Mouse (Mus musculus): ENCODE results near the gene Haus5. TPM values are rescaled to one million over a fixed set of nuclear protein-coding genes. Genes with fewer than 3 reads are reported as not detected.

The Haus5 gene
- polyA plus RNA-seq, 1 experiment from 2014 or later = 52.4 TPM

GRCm38 (mm10) chr7:30614454-30614853, 50.3 kb downstream of the Haus5 start:
- H3K27me3 ChIP-seq (ENCODE audit: control insufficient read depth, insufficient read depth, low read length) = no peaks in the 10 kb centered on the region
- 78% methylated on average over 2 of the region's 2 CpGs for WGBS
- H3K4me3 ChIP-seq (ENCODE audit: low read depth, low read length) = no peak overlapping the region
- DNase-seq (ENCODE audit: low spot score, missing footprints) (no peak), ATAC-seq (ENCODE audit: low FRiP score) (no peak)
- no peak overlapping the region for H3K27ac ChIP-seq (ENCODE audit: low read depth, low read length)
- no peaks in the 10 kb centered on the region for H3K9me3 ChIP-seq (ENCODE audit: control insufficient read depth, low read length)
- H3K4me2 ChIP-seq = no peak overlapping the region
- H3K9ac ChIP-seq (ENCODE audit: low read length) = no peak overlapping the region
- H3K36me3 ChIP-seq (ENCODE audit: control insufficient read depth, insufficient read depth, low read length) = peaks cover 7% of the 10 kb centered on the region; the same call in 1 of the 2 replicates
- H3K4me1 ChIP-seq (ENCODE audit: control insufficient read depth, insufficient read depth, low read length) = no peaks in the 10 kb centered on the region

- H3K36me3 ChIP-seq (ENCODE audit: control insufficient read depth, insufficient read depth, low read length) = peaks cover 7% of the 10 kb centered on the region; the same call in 1 of the 2 replicates
- peak; percentile 42; the same call in 1 of the 2 replicates for ATAC-seq (ENCODE audit: low FRiP score)
- no peaks in the 10 kb centered on the region for H3K27me3 ChIP-seq (ENCODE audit: control insufficient read depth, insufficient read depth, low read length)
- peak; percentile 93 for DNase-seq (ENCODE audit: low spot score, missing footprints)
- no peak overlapping the region for H3K27ac ChIP-seq (ENCODE audit: low read depth, low read length)
- WGBS = 24% methylated on average over 14 of the region's 14 CpGs
- no peak overlapping the region for H3K4me2 ChIP-seq
- H3K9me3 ChIP-seq (ENCODE audit: control insufficient read depth, low read length) = no peaks in the 10 kb centered on the region
- no peak overlapping the region for H3K4me3 ChIP-seq (ENCODE audit: low read depth, low read length)
- no peak overlapping the region for H3K9ac ChIP-seq (ENCODE audit: low read length)
- no peaks in the 10 kb centered on the region for H3K4me1 ChIP-seq (ENCODE audit: control insufficient read depth, insufficient read depth, low read length)
Measured at GRCm38 (mm10) chr7:30613529-30614112, 51.2 kb downstream of the Haus5 start.

- Histone ChIP-seq H3K4me2 (no peak within 1 kb of the TSS), H3K4me1 (ENCODE audit: control insufficient read depth, insufficient read depth, low read length) (no peaks in the 10 kb centered on the region), H3K9me3 (ENCODE audit: control insufficient read depth, low read length) (no peaks in the 10 kb centered on the region), H3K9ac (ENCODE audit: low read length) (no peak within 1 kb of the TSS), H3K27me3 (ENCODE audit: control insufficient read depth, insufficient read depth, low read length) (no peaks in the 10 kb centered on the region), H3K36me3 (ENCODE audit: control insufficient read depth, insufficient read depth, low read length) (peaks cover 7% of the 10 kb centered on the region; the same call in 1 of the 2 replicates), H3K4me3 (ENCODE audit: low read depth, low read length) (no peak within 1 kb of the TSS), H3K27ac (ENCODE audit: low read depth, low read length) (no peak within 1 kb of the TSS)
- 79% methylated on average over 8 of the region's 8 CpGs for WGBS
- ATAC-seq (ENCODE audit: low FRiP score) = no peak
- DNase-seq (ENCODE audit: low spot score, missing footprints) = no peak
Measured at GRCm38 (mm10) chr7:30612654-30613402, 52.0 kb downstream of the Haus5 start, which contains the start of gene Upk1a. Upk1a (minus strand) TSS chr7:30612847.

- WGBS = 55% methylated on average over 7 of the region's 7 CpGs
- ATAC-seq (ENCODE audit: low FRiP score) = no peak
Measured at GRCm38 (mm10) chr7:30610043-30610442, 54.8 kb downstream of the Haus5 start.

GRCm38 (mm10) chr7:30608476-30608875, 56.3 kb downstream of the Haus5 start:
- DNase-seq (ENCODE audit: low spot score, missing footprints) = peak; percentile 47
- Histone ChIP-seq H3K4me1 (ENCODE audit: control insufficient read depth, insufficient read depth, low read length) (no peaks in the 10 kb centered on the region), H3K4me2 (no peak overlapping the region), H3K36me3 (ENCODE audit: control insufficient read depth, insufficient read depth, low read length) (no peaks in the 10 kb centered on the region), H3K9ac (ENCODE audit: low read length) (no peak overlapping the region), H3K27me3 (ENCODE audit: control insufficient read depth, insufficient read depth, low read length) (no peaks in the 10 kb centered on the region), H3K4me3 (ENCODE audit: low read depth, low read length) (no peak overlapping the region), H3K27ac (ENCODE audit: low read depth, low read length) (no peak overlapping the region), H3K9me3 (ENCODE audit: control insufficient read depth, low read length) (no peaks in the 10 kb centered on the region)
- WGBS = 51% methylated on average over 16 of the region's 16 CpGs
- no peak for ATAC-seq (ENCODE audit: low FRiP score)

More at GRCm38 (mm10) chr7:30610043-30610442, 54.8 kb downstream of the Haus5 start:
- no peaks in the 10 kb centered on the region for H3K4me1 ChIP-seq (ENCODE audit: control insufficient read depth, insufficient read depth, low read length)
- no peak overlapping the region for H3K9ac ChIP-seq (ENCODE audit: low read length)
- H3K27ac ChIP-seq (ENCODE audit: low read depth, low read length) = no peak overlapping the region
- H3K4me2 ChIP-seq = no peak overlapping the region
- DNase-seq (ENCODE audit: low spot score, missing footprints) = no peak
- H3K4me3 ChIP-seq (ENCODE audit: low read depth, low read length) = no peak overlapping the region
- no peaks in the 10 kb centered on the region for H3K36me3 ChIP-seq (ENCODE audit: control insufficient read depth, insufficient read depth, low read length)
- H3K27me3 ChIP-seq (ENCODE audit: control insufficient read depth, insufficient read depth, low read length) = no peaks in the 10 kb centered on the region
- H3K9me3 ChIP-seq (ENCODE audit: control insufficient read depth, low read length) = no peaks in the 10 kb centered on the region

GRCm38 (mm10) chr7:30607706-30608309, 57.0 kb downstream of the Haus5 start:
- H3K4me3 ChIP-seq (ENCODE audit: low read depth, low read length) = no peak overlapping the region
- no peaks in the 10 kb centered on the region for H3K36me3 ChIP-seq (ENCODE audit: control insufficient read depth, insufficient read depth, low read length)
- H3K9ac ChIP-seq (ENCODE audit: low read length) = no peak overlapping the region
- ATAC-seq (ENCODE audit: low FRiP score) = 0 out of 2 replicates have a peak, but pooled peaks have one; percentile 35
- DNase-seq (ENCODE audit: low spot score, missing footprints) = peak; percentile 90
- no peaks in the 10 kb centered on the region for H3K27me3 ChIP-seq (ENCODE audit: control insufficient read depth, insufficient read depth, low read length)
- 26% methylated on average over 8 of the region's 8 CpGs for WGBS
- H3K4me2 ChIP-seq = no peak overlapping the region
- H3K9me3 ChIP-seq (ENCODE audit: control insufficient read depth, low read length) = no peaks in the 10 kb centered on the region
- no peak overlapping the region for H3K27ac ChIP-seq (ENCODE audit: low read depth, low read length)
- no peaks in the 10 kb centered on the region for H3K4me1 ChIP-seq (ENCODE audit: control insufficient read depth, insufficient read depth, low read length)

- no peaks in the 10 kb centered on the region for H3K4me1 ChIP-seq (ENCODE audit: control insufficient read depth, insufficient read depth, low read length)
- H3K27me3 ChIP-seq (ENCODE audit: control insufficient read depth, insufficient read depth, low read length) = no peaks in the 10 kb centered on the region
- no peak overlapping the region for H3K27ac ChIP-seq (ENCODE audit: low read depth, low read length)
- 89% methylated on average over 8 of the region's 8 CpGs for WGBS
- no peak for ATAC-seq (ENCODE audit: low FRiP score)
- H3K4me2 ChIP-seq = no peak overlapping the region
- no peaks in the 10 kb centered on the region for H3K36me3 ChIP-seq (ENCODE audit: control insufficient read depth, insufficient read depth, low read length)
- no peak overlapping the region for H3K9ac ChIP-seq (ENCODE audit: low read length)
- no peak overlapping the region for H3K4me3 ChIP-seq (ENCODE audit: low read depth, low read length)
- no peaks in the 10 kb centered on the region for H3K9me3 ChIP-seq (ENCODE audit: control insufficient read depth, low read length)
- no peak for DNase-seq (ENCODE audit: low spot score, missing footprints)
Measured at GRCm38 (mm10) chr7:30604944-30605343, 59.9 kb downstream of the Haus5 start.

GRCm38 (mm10) chr7:30604424-30604823, 60.4 kb downstream of the Haus5 start:
- Histone ChIP-seq H3K4me1 (ENCODE audit: control insufficient read depth, insufficient read depth, low read length) (no peaks in the 10 kb centered on the region), H3K9ac (ENCODE audit: low read length) (no peak overlapping the region), H3K4me2 (no peak overlapping the region), H3K27me3 (ENCODE audit: control insufficient read depth, insufficient read depth, low read length) (no peaks in the 10 kb centered on the region), H3K27ac (ENCODE audit: low read depth, low read length) (no peak overlapping the region), H3K9me3 (ENCODE audit: control insufficient read depth, low read length) (no peaks in the 10 kb centered on the region), H3K4me3 (ENCODE audit: low read depth, low read length) (no peak overlapping the region), H3K36me3 (ENCODE audit: control insufficient read depth, insufficient read depth, low read length) (no peaks in the 10 kb centered on the region)
- 64% methylated on average over 8 of the region's 8 CpGs for WGBS
- ATAC-seq (ENCODE audit: low FRiP score) = no peak
- no peak for DNase-seq (ENCODE audit: low spot score, missing footprints)

Data from midbrain, embryonic 11.5 days (tissue).